Mouse (Mus musculus): ENCODE data around the gene Spon1.

- TF ChIP-seq CTCF (conservative IDR thresholded peaks at IDR 0.05; ENCODE audit: low read length) (no peak), NANOG (IDR thresholded peaks at IDR 0.05; ENCODE audit: borderline replicate concordance, low read length) (no peak)
Observed at GRCm38 (mm10) chr7:114070458-114070840, 304.7 kb downstream of the Spon1 start.

Measured in E14TG2a.4 (cell line).